Mouse (Mus musculus): ENCODE results near the gene Zscan22.
"Not testable (repeated sequence)": the region's sequence is repeated elsewhere in the genome, so short reads cannot be mapped to it uniquely, and the experiment has no call there.

The Zscan22 gene

GRCm38 (mm10) chr7:12897655-12898410 is at the start of gene Zscan22:
Gene Zscan22, plus strand, starts transcription at chr7:12897815.
- peak; percentile 94 for DNase-seq (ENCODE audit: low spot score)

- peak; percentile 42 for DNase-seq (ENCODE audit: low spot score)
Measured at GRCm38 (mm10) chr7:12874301-12874700, 23.3 kb upstream of the Zscan22 start.

- DNase-seq (ENCODE audit: low spot score), result no peak
Measured at GRCm38 (mm10) chr7:12880036-12880435, 17.6 kb upstream of the Zscan22 start.

- DNase-seq (ENCODE audit: low spot score), result not testable (repeated sequence)
Measured at GRCm38 (mm10) chr7:12880497-12880896, 17.1 kb upstream of the Zscan22 start.

GRCm38 (mm10) chr7:12880911-12881660 is 16.5 kb upstream of the Zscan22 start, which contains the start of gene Zfp128:
Gene Zfp128, plus strand, starts transcription at chr7:12881177.
- DNase-seq (ENCODE audit: low spot score), result peak; percentile 97

- DNase-seq (ENCODE audit: low spot score), result no peak
Measured at GRCm38 (mm10) chr7:12886563-12887266, 10.9 kb upstream of the Zscan22 start.

- DNase-seq (ENCODE audit: low spot score), result no peak
Measured at GRCm38 (mm10) chr7:12887585-12887984, 10.0 kb upstream of the Zscan22 start.

GRCm38 (mm10) chr7:12890928-12891327 is 6.7 kb upstream of the Zscan22 start:
- no peak for DNase-seq (ENCODE audit: low spot score)

GRCm38 (mm10) chr7:12891334-12891733 is 6.3 kb upstream of the Zscan22 start:
- DNase-seq (ENCODE audit: low spot score), result no peak

GRCm38 (mm10) chr7:12901517-12901916 is 3.9 kb downstream of the Zscan22 start:
- DNase-seq (ENCODE audit: low spot score), result no peak

GRCm38 (mm10) chr7:12903623-12904022 is 6.0 kb downstream of the Zscan22 start:
- DNase-seq (ENCODE audit: low spot score), result peak; percentile 45

GRCm38 (mm10) chr7:12905146-12905545 is 7.5 kb downstream of the Zscan22 start:
- DNase-seq (ENCODE audit: low spot score), result no peak

GRCm38 (mm10) chr7:12909498-12909962 is 11.9 kb downstream of the Zscan22 start:
- DNase-seq (ENCODE audit: low spot score), result peak; percentile 91

GRCm38 (mm10) chr7:12910181-12910668 is 12.6 kb downstream of the Zscan22 start:
- DNase-seq (ENCODE audit: low spot score), result peak; percentile 74

- peak; percentile 44 for DNase-seq (ENCODE audit: low spot score)
Measured at GRCm38 (mm10) chr7:12913556-12913955, 15.9 kb downstream of the Zscan22 start.

- not testable (repeated sequence) for DNase-seq (ENCODE audit: low spot score)
Measured at GRCm38 (mm10) chr7:12920495-12920894, 22.9 kb downstream of the Zscan22 start.

- no peak for DNase-seq (ENCODE audit: low spot score)
Measured at GRCm38 (mm10) chr7:12921318-12921704, 23.7 kb downstream of the Zscan22 start.

GRCm38 (mm10) chr7:12921705-12922465 is 24.3 kb downstream of the Zscan22 start, which contains the start of gene Rps5:
Gene Rps5, plus strand, starts transcription at chr7:12922290.
- DNase-seq (ENCODE audit: low spot score), result peak; percentile 100

- no peak for DNase-seq (ENCODE audit: low spot score)
Measured at GRCm38 (mm10) chr7:12922729-12923128, 25.1 kb downstream of the Zscan22 start.

GRCm38 (mm10) chr7:12926316-12926715 is 28.7 kb downstream of the Zscan22 start:
- DNase-seq (ENCODE audit: low spot score), result no peak

GRCm38 (mm10) chr7:12927191-12927680 is 29.6 kb downstream of the Zscan22 start, which contains the start of gene Rnf225:
Gene Rnf225, plus strand, starts transcription at chr7:12927416.
- DNase-seq (ENCODE audit: low spot score), result no peak
